Mouse (Mus musculus) lung, postnatal 0 days (tissue): ENCODE measurements at regions not wholly inside any gene's neighbourhood (a gene's known extent, or its start where the extent isn't known, plus 50 kb on each side); places are given as distances from the start of the nearest gene placed in this dataset.

Experiments used
- CTCF ChIP-seq: IDR thresholded peaks from 2 replicates; pipeline ENCODE4 v1.5.1; 2016; ENCODE audit warnings: antibody characterized with exemption, mild to moderate bottlenecking
- EP300 ChIP-seq: IDR thresholded peaks from 2 replicates; pipeline ENCODE4 v1.6.1; 2016; ENCODE audit warnings: antibody characterized with exemption, mild to moderate bottlenecking, control low read depth

GRCm38 (mm10) chr3:58267606-58268325, 146.7 kb upstream of the Tsc22d2 start:
- no peak for TF ChIP-seq CTCF
- TF ChIP-seq EP300, result no peak
